Mouse (Mus musculus) MEL (cell line): ENCODE measurements around the gene Ppp6r2. TPM values are rescaled to one million over a fixed set of nuclear protein-coding genes. Genes with fewer than 3 reads are reported as not detected.

Experiments
- DNase-seq: peaks from one replicate; pipeline ENCODE4 v3.0.0; 2011; ENCODE audit warnings: low read depth, low spot score
- H3K27ac ChIP-seq: 2 replicates; pipeline ENCODE4 v1.5.1; 2012; ENCODE audit warnings: low read depth, mild to moderate bottlenecking, control low read depth, low read length, moderate library complexity; ENCODE audit not compliant: control insufficient read depth
- H3K27me3 ChIP-seq, 2 experiments: fragments of 150-350 bp in 1 of 2; sonication (generic) in 1 of 2; 2 replicates each; pipeline ENCODE4 v1.6.1; 2012; ENCODE audit warnings: low read length in 2 of 2, mild to moderate bottlenecking in 2 of 2, improper control_type of control experiment in 1 of 2, moderate library complexity in 1 of 2; ENCODE audit not compliant: insufficient read depth in 2 of 2, control insufficient read depth in 1 of 2
- H3K36me3 ChIP-seq, 2 experiments: 2 replicates each; pipeline ENCODE4 v1.6.1; 2012 to 2014; ENCODE audit warnings: low read length in 2 of 2, improper control_type of control experiment in 1 of 2, inconsistent platforms in 1 of 2, mild to moderate bottlenecking in 1 of 2; ENCODE audit not compliant: insufficient read depth in 2 of 2, control insufficient read depth in 1 of 2
- H3K4me1 ChIP-seq, 2 experiments: fragments of 150-350 bp in 1 of 2; sonication (generic) in 1 of 2; 2 replicates each; pipeline ENCODE4 v1.6.1; 2012; ENCODE audit warnings: low read length in 2 of 2, improper control_type of control experiment in 1 of 2, mild to moderate bottlenecking in 1 of 2; ENCODE audit not compliant: insufficient read depth in 2 of 2, control insufficient read depth in 1 of 2
- H3K4me3 ChIP-seq, 2 experiments: fragments of 150-350 bp in 1 of 2; sonication (generic) in 1 of 2; 2 replicates each; pipeline ENCODE4 v1.5.1; 2012; ENCODE audit warnings: low read depth in 2 of 2, low read length in 2 of 2, mild to moderate bottlenecking in 2 of 2, moderate library complexity in 2 of 2, control low read depth in 1 of 2, improper control_type of control experiment in 1 of 2; ENCODE audit not compliant: control insufficient read depth in 1 of 2, insufficient read depth in 1 of 2
- H3K79me2 ChIP-seq: 2 replicates; pipeline ENCODE4 v1.6.1; 2012; ENCODE audit warnings: mild to moderate bottlenecking, low read length, moderate library complexity; ENCODE audit not compliant: control insufficient read depth, poor library complexity, insufficient read depth
- H3K9ac ChIP-seq: 2 replicates; pipeline ENCODE4 v1.6.1; 2012; ENCODE audit warnings: low read depth, mild to moderate bottlenecking, control low read depth, low read length, moderate library complexity; ENCODE audit not compliant: control insufficient read depth, poor library complexity, severe bottlenecking
- H3K9me3 ChIP-seq: fragments of 150-350 bp; sonication (generic); replicated peaks from 2 replicates; pipeline ENCODE4 v1.6.1; 2012; ENCODE audit warnings: mild to moderate bottlenecking, low read length, improper control_type of control experiment, moderate library complexity; ENCODE audit not compliant: insufficient read depth
- BHLHE40 ChIP-seq: IDR thresholded peaks from 2 replicates; pipeline ENCODE4 v1.6.1; 2012; ENCODE audit warnings: low read depth, mild to moderate bottlenecking, inconsistent platforms, low read length, improper control_type of control experiment, borderline replicate concordance
- CHD1 ChIP-seq: IDR thresholded peaks from 2 replicates; pipeline ENCODE4 v1.6.1; 2012; ENCODE audit warnings: low read depth, mild to moderate bottlenecking, inconsistent platforms, low read length, improper control_type of control experiment
- CHD2 ChIP-seq: IDR thresholded peaks from 2 replicates; pipeline ENCODE4 v1.6.1; 2011; ENCODE audit warnings: low read length, improper control_type of control experiment
- CTCF ChIP-seq, 3 experiments: IDR thresholded peaks in 2 of 3; conservative IDR thresholded peaks in 1 of 3; 2 replicates each; pipeline ENCODE4 v1.5.1; 2011 to 2012; ENCODE audit warnings: low read length in 3 of 3, low read depth in 2 of 3, mild to moderate bottlenecking in 2 of 3, improper control_type of control experiment in 1 of 3, inconsistent platforms in 1 of 3, mixed read lengths in 1 of 3, moderate library complexity in 1 of 3; ENCODE audit not compliant: control insufficient read depth in 1 of 3, insufficient read depth in 1 of 3, poor library complexity in 1 of 3, severe bottlenecking in 1 of 3
- E2F4 ChIP-seq: IDR thresholded peaks from 2 replicates; pipeline ENCODE4 v1.6.1; 2011; ENCODE audit warnings: low read depth, low read length, improper control_type of control experiment, borderline replicate concordance
- ELF1 ChIP-seq: IDR thresholded peaks from 2 replicates; pipeline ENCODE4 v1.6.1; 2014; ENCODE audit warnings: low read depth, mild to moderate bottlenecking, inconsistent platforms, low read length, improper control_type of control experiment, moderate library complexity
- EP300 ChIP-seq, 2 experiments: IDR thresholded peaks; 2 replicates each; pipeline ENCODE4 v1.6.1; 2011; ENCODE audit warnings: improper control_type of control experiment in 2 of 2, low read length in 2 of 2, low read depth in 1 of 2, mild to moderate bottlenecking in 1 of 2
- GABPA ChIP-seq: IDR thresholded peaks from 2 replicates; pipeline ENCODE4 v1.6.1; 2012; ENCODE audit warnings: low read depth, mild to moderate bottlenecking, inconsistent platforms, low read length, improper control_type of control experiment, moderate library complexity
- JUND ChIP-seq: IDR thresholded peaks from 2 replicates; pipeline ENCODE4 v1.6.1; 2011; ENCODE audit warnings: low read depth, mild to moderate bottlenecking, improper control_type of control experiment, low read length
- MAFK ChIP-seq: IDR thresholded peaks from 2 replicates; pipeline ENCODE4 v1.6.1; 2011; ENCODE audit warnings: low read depth, mild to moderate bottlenecking, low read length, improper control_type of control experiment, borderline replicate concordance
- MEF2A ChIP-seq: IDR thresholded peaks from 2 replicates; pipeline ENCODE4 v1.6.1; 2014; ENCODE audit warnings: low read depth, mild to moderate bottlenecking, inconsistent platforms, low read length, improper control_type of control experiment; ENCODE audit not compliant: poor library complexity, insufficient replicate concordance, severe bottlenecking; ENCODE audit errors: extremely low read depth
- MXI1 ChIP-seq: IDR thresholded peaks from 2 replicates; pipeline ENCODE4 v1.6.1; 2011; ENCODE audit warnings: mild to moderate bottlenecking, low read depth, low read length, improper control_type of control experiment
- MYC ChIP-seq: IDR thresholded peaks from 2 replicates; pipeline ENCODE4 v1.6.1; 2011; ENCODE audit warnings: low read depth, mild to moderate bottlenecking, low read length, improper control_type of control experiment, moderate library complexity
- POLR2A ChIP-seq, 2 experiments: IDR thresholded peaks; 2 replicates each; pipeline ENCODE4 v1.6.1; 2011 to 2012; ENCODE audit warnings: low read length in 2 of 2, mild to moderate bottlenecking in 2 of 2, control low read depth in 1 of 2, improper control_type of control experiment in 1 of 2, low read depth in 1 of 2, moderate library complexity in 1 of 2; ENCODE audit not compliant: control insufficient read depth in 1 of 2, insufficient read depth in 1 of 2, poor library complexity in 1 of 2
- POLR2AphosphoS5 ChIP-seq: IDR thresholded peaks from 2 replicates; pipeline ENCODE4 v1.6.1; 2012; ENCODE audit warnings: low read depth, borderline replicate concordance, mild to moderate bottlenecking, inconsistent platforms, low read length, moderate library complexity, mixed read lengths
- SIN3A ChIP-seq: IDR thresholded peaks from 2 replicates; pipeline ENCODE4 v1.6.1; 2012; ENCODE audit warnings: low read length, improper control_type of control experiment, inconsistent platforms
- TAL1 ChIP-seq: IDR thresholded peaks from 2 replicates; pipeline ENCODE4 v1.6.1; 2012; ENCODE audit warnings: mild to moderate bottlenecking, inconsistent platforms, low read length, moderate library complexity, mixed read lengths
- TBP ChIP-seq: IDR thresholded peaks from 2 replicates; pipeline ENCODE4 v1.8.0; 2011; ENCODE audit warnings: low read depth, low read length, improper control_type of control experiment
- USF2 ChIP-seq, 2 experiments: IDR thresholded peaks; 2 replicates each; pipeline ENCODE4 v1.6.1; 2011 to 2012; ENCODE audit warnings: improper control_type of control experiment in 2 of 2, low read length in 2 of 2, borderline replicate concordance in 1 of 2, inconsistent platforms in 1 of 2, low read depth in 1 of 2, mild to moderate bottlenecking in 1 of 2; ENCODE audit not compliant: insufficient read depth in 1 of 2
- ZKSCAN1 ChIP-seq: IDR thresholded peaks from 2 replicates; pipeline ENCODE4 v1.6.1; 2012; ENCODE audit warnings: low read depth, mild to moderate bottlenecking, inconsistent platforms, low read length, improper control_type of control experiment, moderate library complexity
- ZNF384 ChIP-seq: IDR thresholded peaks from 2 replicates; pipeline ENCODE4 v1.6.1; 2012; ENCODE audit warnings: low read depth, mild to moderate bottlenecking, inconsistent platforms, low read length, improper control_type of control experiment
- polyA plus RNA-seq, 2 experiments: library from polyadenylated mRNA; stranded (reverse) in 1 of 2; unstranded in 1 of 2; fragments of >175 nt in 1 of 2; fragments of >200 nt in 1 of 2; gene quantifications; 2 replicates each; pipeline versions ENCODE4 v1.2.1 to v1.2.4; 2012; ENCODE audit warnings: low replicate concordance in 2 of 2, low read depth in 1 of 2; ENCODE audit not compliant: insufficient read length in 2 of 2, insufficient read depth in 1 of 2, missing spikeins in 1 of 2
- total RNA-seq: library from RNA; depleted of rRNA; stranded (reverse); fragments of 300-350 nt; gene quantifications from 2 replicates; pipeline ENCODE4 v1.2.3, GENCODE M21; 2012

Ppp6r2 gene
- total and polyA plus RNA-seq, 3 experiments = 15.5 to 23.2 TPM; not detected in 1

DNA sequence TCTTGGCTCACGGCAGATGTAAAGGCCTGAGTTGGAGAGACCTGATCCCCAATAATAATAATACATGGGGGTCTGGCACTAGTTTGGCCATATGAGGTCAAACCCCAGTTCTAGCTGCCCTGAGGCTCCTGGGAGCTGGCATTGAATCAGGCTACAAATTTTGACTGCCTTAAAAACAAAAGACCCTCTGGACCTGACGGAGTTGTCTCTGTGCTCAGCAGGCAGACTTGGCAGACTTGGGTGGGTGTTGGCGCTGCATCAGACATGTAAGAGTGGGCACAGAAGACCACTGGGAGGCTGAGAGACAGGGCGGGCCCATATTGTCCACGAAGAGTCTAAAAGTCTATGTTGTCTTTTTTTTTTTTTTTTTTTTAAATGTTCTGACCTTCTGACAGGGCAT is 75.2 kb downstream of the Ppp6r2 start:
- Histone ChIP-seq H3K4me3 (no peak overlapping the region), H3K4me1 (peaks cover 12 to 14% of the 10 kb centered on the region in 2 experiments), H3K27me3 (no peaks in the 10 kb centered on the region), H3K27ac (no peak overlapping the region), H3K36me3 (peaks cover 13 to 20% of the 10 kb centered on the region in 2 experiments), H3K9ac (no peak overlapping the region), H3K9me3 (no peaks in the 10 kb centered on the region), H3K79me2 (no peaks in the 10 kb centered on the region)
- no peak for DNase-seq
- TF ChIP-seq TAL1 (no peak), CTCF (IDR thresholded peaks at IDR 0.05 in 2 of 3, conservative IDR thresholded peaks at IDR 0.05 in 1 of 3; ENCODE audit: control insufficient read depth in 1 of 3, insufficient read depth in 1 of 3, low read depth in 2 of 3, low read length in 3 of 3, poor library complexity in 1 of 3, severe bottlenecking in 1 of 3) (no peak), CHD1 (no peak), MEF2A (no peak), USF2 (IDR thresholded peaks at IDR 0.05; ENCODE audit: borderline replicate concordance in 1 of 2, insufficient read depth in 1 of 2, low read depth in 1 of 2, low read length in 2 of 2) (no peak), ELF1 (no peak), BHLHE40 (no peak), MYC (no peak), CHD2 (no peak)

- Histone ChIP-seq H3K36me3 (peaks cover 20 to 23% of the 10 kb centered on the region in 2 experiments), H3K79me2 (no peaks in the 10 kb centered on the region), H3K27ac (no peak overlapping the region), H3K4me1 (peaks cover 12 to 14% of the 10 kb centered on the region in 2 experiments), H3K27me3 (no peaks in the 10 kb centered on the region)
- no peak for TF ChIP-seq MXI1
- no peak for TF ChIP-seq ELF1
- no peak for TF ChIP-seq MAFK
- no peak for TF ChIP-seq ZNF384
- TF ChIP-seq ZKSCAN1 = no peak
- no peak for TF ChIP-seq CHD2
- TF ChIP-seq GABPA = no peak
- TF ChIP-seq JUND = no peak
- no peak for TF ChIP-seq E2F4
- no peak for TF ChIP-seq POLR2A (IDR thresholded peaks at IDR 0.05; ENCODE audit: control insufficient read depth in 1 of 2, insufficient read depth in 1 of 2, low read depth in 1 of 2, low read length in 2 of 2, poor library complexity in 1 of 2)
- no peak for TF ChIP-seq POLR2AphosphoS5
- TF ChIP-seq SIN3A = no peak
- no peak for TF ChIP-seq BHLHE40
- TF ChIP-seq TBP = no peak
- no peak for TF ChIP-seq EP300 (IDR thresholded peaks at IDR 0.05; ENCODE audit: low read depth in 1 of 2, low read length in 2 of 2)
- TF ChIP-seq, all 39 proteins: peak for 0
- no peaks in the 10 kb centered on the region for H3K9me3 ChIP-seq
- H3K4me3 ChIP-seq = no peak overlapping the region
- DNase-seq = no peak
- H3K9ac ChIP-seq = no peak overlapping the region
Measured at GRCm38 (mm10) chr15:89288227-89288767, 76.9 kb downstream of the Ppp6r2 start.
